Mouse (Mus musculus) gastrocnemius, postnatal 10 days (tissue): ENCODE measurements at regions not wholly inside any gene's neighbourhood (a gene's known extent, or its start where the extent isn't known, plus 50 kb on each side); places are given as distances from the start of the nearest gene placed in this dataset.

Experiments
- DNase-seq: peaks from one replicate; pipeline ENCODE4 v3.0.0; 2021; ENCODE audit warnings: mixed read lengths

DNA sequence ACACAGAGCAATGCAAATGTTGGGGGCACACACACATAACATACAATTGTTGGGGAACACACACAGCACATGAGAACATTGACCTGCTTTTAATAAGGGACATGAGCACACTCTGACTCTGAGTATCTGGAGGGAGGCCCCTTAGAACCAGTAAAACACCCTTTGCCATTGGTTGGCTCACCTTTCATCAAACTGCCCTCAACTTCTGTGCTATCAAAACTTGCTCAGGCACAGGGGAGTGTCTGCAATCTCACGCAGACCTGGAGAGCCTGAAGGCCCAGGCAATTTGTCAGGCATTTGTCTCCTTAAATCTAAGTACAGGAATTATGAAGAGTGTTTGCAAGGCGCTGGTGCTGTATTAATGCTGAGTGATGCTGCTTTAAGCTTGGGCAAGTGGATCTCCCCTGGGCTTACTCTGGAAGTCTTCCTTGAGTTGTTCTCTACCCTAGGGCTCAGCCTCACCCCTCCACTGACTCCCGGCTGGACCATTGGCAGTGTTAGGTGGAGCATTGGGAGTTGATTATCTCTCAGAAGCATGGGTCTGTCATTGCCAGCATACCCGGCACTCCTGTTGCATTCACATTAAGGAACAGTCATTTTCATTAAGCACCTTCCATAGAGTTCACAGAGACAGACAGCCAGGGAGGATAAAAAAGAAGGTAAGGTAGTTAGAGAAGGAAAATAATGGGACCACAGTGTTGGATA, 235.7 kb upstream of the Runx1 start:
- DNase-seq: no peak

GRCm38 (mm10) chr16:93056295-93056694, 230.3 kb upstream of the Runx1 start:
- DNase-seq: no peak

GRCm38 (mm10) chr16:93055545-93055944, 229.6 kb upstream of the Runx1 start:
- no peak for DNase-seq

DNA sequence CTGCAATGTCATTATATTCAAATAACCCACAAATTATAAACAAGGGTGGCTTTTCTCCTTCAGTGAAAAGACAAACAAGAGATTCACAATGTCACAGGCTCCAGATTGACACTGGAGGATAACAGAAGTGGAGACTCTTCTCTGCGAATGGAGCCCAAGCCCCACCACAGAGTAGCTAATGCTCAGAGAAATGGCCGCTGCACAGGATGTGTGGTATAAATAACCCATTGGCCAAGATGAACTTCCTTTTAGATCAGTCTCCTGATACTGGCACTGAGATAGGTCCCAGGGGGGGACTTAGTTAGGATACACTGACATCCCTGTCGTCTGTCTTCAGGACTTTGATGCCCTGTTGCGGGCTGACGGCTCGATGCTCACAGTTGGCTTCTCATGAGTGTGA, 225.3 kb upstream of the Runx1 start:
- no peak for DNase-seq

- DNase-seq: no peak
These were observed 222.5 kb upstream of the Runx1 start for GRCm38 (mm10) chr16:93048418-93048932.

DNA sequence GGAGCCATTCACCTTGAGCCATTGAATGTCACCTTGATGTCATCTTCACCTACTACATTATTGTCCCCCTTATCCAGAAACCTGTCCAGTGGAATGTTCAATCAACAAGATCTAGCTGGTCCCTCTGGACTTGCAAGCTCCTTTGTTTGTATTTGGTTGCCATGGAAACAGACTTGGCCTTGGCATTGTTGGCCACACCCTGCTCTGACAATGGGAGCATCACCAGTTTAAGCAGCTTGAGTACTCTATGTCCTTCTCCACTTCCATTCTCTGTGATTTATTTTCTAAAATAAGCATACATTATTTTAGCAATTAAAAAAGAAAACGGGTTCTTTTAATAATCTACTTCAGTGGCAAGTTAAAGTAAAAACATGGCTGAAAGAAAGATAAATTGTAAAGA, 221.6 kb upstream of the Runx1 start:
- DNase-seq: no peak

DNA sequence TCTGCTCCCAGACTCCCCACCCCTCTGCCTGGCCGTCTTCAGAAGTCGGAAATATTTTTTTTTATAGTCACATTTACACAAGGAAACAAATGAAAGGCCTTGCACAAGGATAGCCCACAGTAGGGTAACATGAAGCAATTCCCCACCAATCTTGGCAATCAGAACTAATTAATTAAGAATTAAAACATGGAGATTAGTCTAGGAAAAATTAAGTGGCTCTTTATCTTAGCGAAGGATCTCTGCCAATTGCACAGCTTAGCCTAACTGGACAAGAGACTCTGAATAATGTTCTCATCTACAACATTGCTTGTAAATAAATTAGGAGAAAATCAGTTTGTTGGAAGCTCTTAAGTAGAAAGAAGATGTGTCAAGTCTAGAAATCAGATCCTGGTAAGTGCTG, 220.3 kb upstream of the Runx1 start:
- DNase-seq: no peak

GRCm38 (mm10) chr16:93043355-93043754, 217.4 kb upstream of the Runx1 start:
- DNase-seq: no peak

- DNase-seq: no peak
These were observed 217.0 kb upstream of the Runx1 start for GRCm38 (mm10) chr16:93042941-93043340.

- DNase-seq: no peak
These were observed 216.5 kb upstream of the Runx1 start for GRCm38 (mm10) chr16:93042491-93042890.

DNA sequence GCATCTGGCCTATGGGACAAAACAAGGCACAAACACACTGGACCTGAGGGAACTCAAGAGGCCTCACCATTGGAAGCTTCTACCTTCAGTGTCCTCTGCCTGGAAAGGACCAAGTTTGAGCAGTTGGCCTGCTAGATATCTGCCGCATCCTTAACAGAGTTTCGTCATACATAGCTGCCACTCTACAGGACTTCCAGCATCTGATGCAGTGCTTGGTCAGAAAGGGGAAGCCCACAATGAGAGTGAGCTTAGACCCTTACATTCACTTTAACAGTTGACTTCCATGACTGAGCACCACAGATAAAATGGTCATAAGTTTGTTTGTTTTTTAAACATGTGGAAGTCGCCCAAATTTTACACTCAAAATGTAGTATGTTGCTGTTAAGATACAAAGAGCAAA, 215.9 kb upstream of the Runx1 start:
- no peak for DNase-seq

GRCm38 (mm10) chr16:93041399-93041798, 215.4 kb upstream of the Runx1 start:
- no peak for DNase-seq

DNA sequence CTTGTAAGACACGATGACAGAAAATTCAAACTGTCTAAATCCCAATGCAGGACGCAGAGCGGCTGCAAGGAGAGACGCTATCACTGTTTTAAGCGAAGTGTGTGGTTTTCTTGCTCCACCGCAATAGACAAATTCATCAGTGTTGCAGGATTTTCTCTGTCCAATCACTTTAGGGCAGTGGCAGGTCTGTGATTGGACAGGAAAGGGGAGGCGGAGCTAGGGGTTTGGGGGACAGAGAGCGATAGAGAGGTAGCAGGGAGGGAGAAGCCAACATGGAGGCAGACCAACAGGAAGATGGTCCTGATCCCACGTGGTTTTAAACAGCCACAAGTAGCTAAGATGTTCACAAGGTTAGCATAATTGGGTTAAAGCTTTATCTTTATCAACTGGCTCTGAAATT, 209.7 kb upstream of the Runx1 start:
- DNase-seq: no peak

GRCm38 (mm10) chr16:93033943-93034342, 208.0 kb upstream of the Runx1 start:
- no peak for DNase-seq

- no peak for DNase-seq
These were observed 205.7 kb upstream of the Runx1 start for GRCm38 (mm10) chr16:93031624-93032023.

- no peak for DNase-seq
These were observed 202.7 kb upstream of the Runx1 start for GRCm38 (mm10) chr16:93028640-93029039.

DNA sequence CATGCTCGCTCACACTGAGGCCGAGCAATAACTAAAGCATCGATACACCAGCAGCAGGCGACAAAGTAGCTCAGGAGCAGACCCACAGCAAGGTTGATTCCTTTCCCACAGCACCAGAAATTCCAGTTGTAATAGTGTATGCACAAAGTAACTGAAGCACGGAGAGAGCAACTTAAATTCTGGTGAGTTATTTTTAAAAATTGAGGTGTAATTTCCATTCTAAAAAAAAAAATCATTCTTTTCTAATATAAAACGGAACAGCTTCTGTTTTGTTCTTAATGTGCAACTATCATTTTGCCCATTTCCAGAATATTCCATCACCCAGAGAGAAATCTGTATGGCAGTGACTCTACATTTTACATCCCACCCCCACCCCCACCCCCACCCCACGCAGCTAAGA, 202.1 kb upstream of the Runx1 start:
- no peak for DNase-seq

DNA sequence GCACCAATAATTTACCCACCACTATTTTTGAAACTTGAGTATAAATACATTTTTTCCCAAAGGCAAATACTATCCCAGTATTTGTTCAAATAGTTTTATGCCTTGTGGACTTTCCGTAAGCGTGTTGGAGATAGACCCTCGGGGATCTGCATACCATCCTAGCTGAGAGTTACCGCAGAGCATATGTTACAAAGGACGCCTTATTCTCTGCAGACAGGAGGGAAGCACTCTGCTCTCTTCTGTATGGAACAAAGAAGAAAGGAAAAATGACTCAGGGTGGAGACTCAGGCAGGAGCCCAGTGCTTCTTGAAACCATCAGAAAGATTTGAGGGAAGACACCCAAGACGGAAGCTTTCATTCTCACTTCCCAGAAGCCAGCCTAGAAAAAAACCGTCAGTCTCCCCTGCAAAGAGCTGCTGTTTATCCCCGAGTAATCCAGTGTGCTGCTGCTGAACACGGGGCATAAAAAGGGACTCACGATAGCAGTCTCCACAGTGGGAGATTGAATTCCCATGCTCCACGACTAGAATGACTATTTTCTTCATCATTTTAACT, 200.2 kb upstream of the Runx1 start:
- no peak for DNase-seq

DNA sequence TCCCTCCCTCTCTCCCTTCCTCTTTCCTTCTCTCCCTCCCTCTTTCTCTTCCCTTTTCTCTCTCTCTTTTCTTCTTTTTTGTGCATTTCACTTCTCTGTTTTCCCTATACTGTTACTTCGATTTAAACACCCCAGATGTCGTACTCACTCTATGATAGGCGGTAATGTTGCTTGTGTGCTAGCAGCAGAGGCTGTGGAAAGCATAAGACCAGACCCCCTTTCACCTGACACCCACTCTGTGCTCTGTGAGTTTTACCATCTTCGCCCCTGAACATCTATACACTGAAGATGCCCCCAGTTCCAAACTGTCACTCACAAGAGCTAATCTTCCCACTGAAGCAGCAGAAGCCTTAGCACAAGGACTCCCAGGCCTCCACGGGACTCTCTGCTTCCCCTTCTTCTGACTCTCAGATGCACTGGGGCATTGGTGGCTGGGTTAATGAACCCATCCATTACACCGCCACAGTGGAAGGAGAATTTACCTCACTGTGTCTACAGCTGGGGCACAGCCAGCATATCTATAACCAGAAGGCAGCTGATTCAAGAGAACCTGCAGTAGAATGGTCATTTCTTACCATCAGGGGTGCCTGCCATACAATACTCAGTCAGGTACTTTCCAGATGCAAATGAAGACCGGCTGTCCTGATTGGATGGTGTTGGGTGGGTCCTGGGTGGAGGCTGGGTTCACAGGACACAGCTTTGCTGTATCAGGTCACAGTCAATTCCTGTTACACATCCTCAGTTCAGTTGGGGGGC, 194.0 kb upstream of the Runx1 start:
- DNase-seq: no peak

- DNase-seq: no peak
These were observed 192.8 kb upstream of the Runx1 start for GRCm38 (mm10) chr16:93018766-93019165.

DNA sequence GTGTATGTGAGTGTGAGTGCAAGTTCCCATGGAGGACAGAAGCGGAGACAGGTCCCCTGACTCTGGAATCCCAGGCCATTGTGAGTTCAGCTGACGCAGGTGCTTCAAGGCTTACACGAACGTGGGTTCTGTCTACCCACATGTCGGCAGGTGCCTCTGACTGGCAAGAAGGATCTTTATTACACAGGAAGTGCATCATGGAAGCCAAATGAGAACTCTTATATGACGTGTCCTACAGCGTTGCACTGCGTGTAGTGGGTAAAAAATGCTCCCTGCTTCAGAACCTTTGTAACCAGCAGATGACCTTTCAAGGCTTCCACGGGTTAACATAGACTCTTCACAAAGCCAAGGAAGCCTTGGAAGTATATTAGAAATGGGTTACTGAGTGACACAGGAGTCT, 191.1 kb upstream of the Runx1 start:
- DNase-seq: no peak

DNA sequence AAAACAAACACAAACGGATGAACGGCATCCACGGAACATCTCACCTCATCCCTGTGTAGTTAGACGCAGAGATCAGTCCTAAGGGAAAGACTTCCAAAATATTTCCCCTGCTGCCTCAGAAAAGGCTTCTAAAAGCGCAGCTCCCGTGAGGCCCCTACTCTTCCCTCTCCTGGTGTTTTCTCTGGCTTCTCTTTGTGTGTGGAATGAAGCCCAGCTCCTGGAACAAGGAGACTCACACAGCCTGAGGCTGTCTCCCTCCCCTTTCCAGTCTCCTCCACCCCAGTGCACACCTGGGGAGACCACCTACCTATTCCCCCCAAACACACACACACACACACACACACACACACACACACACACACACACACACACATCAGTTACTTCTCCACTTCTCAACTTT, 189.7 kb upstream of the Runx1 start:
- no peak for DNase-seq

DNA sequence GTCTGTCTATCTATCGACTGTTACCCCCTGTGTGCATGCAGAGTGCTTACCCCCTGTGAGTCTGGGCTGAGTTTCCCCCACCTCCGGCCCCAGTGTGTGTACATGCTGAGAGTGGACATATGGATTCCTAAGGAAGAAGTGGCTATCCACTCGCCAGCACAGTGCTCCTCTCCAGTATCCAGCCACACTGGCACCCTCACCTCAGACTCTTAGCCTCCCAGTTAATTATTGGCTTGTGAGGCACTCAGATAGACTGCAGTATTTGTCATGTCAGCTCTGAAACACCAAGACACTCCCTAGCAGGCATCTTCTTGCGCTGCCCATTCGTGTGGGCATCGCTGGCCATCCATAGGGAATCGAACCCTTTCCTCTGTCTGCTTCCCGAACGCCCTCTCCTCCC, 189.0 kb upstream of the Runx1 start:
- DNase-seq: no peak

- DNase-seq: no peak
These were observed 187.9 kb upstream of the Runx1 start for GRCm38 (mm10) chr16:93013881-93014280.
